Mouse (Mus musculus): ENCODE data around the gene 9330161L09Rik. TPM values are rescaled to one million over a fixed set of nuclear protein-coding genes. Genes with fewer than 3 reads are reported as not detected.

9330161L09Rik gene
- 1.5 TPM for polyA plus RNA-seq (2017; shearing (Covaris generic))

GRCm38 (mm10) chr12:103407720-103408119 lies at the start of gene 9330161L09Rik:
Gene 9330161L09Rik, minus strand, starts transcription at chr12:103407820.

GRCm38 (mm10) chr12:103457140-103457539 lies 49.5 kb upstream of the 9330161L09Rik start, which contains the start of gene Ifi27l2b:
Gene Ifi27l2b, minus strand, starts transcription at chr12:103457223.

GRCm38 (mm10) chr12:103443524-103443923 lies 35.9 kb upstream of the 9330161L09Rik start, which contains the start of gene Ifi27l2a:
Gene Ifi27l2a, minus strand, starts transcription at chr12:103443680.

GRCm38 (mm10) chr12:103433986-103434731 lies 26.5 kb upstream of the 9330161L09Rik start, which contains the start of gene Ifi27:
Gene Ifi27, plus strand, starts transcription at chr12:103434211.

GRCm38 (mm10) chr12:103425729-103426470 lies 18.3 kb upstream of the 9330161L09Rik start, which contains the start of gene Ddx24:
Gene Ddx24, minus strand, starts transcription at chr12:103425830.

GRCm38 (mm10) chr12:103388505-103389347 lies 18.9 kb downstream of the 9330161L09Rik start, which contains the start of gene Otub2:
Gene Otub2, plus strand, starts transcription at chr12:103388682.

Other genes with a start within 250 kb of the 9330161L09Rik start
- gene Prima1, start 165.7 kb downstream of the 9330161L09Rik start, polyA plus RNA-seq (2017; shearing (Covaris generic)): not detected
- not detected for gene Fam181a, start 96.8 kb downstream of the 9330161L09Rik start, polyA plus RNA-seq (2017; shearing (Covaris generic))
- gene Asb2, start 51.8 kb downstream of the 9330161L09Rik start, polyA plus RNA-seq (2017; shearing (Covaris generic)): 26.2 TPM
- 4.7 TPM for gene Otub2, start 19.1 kb downstream of the 9330161L09Rik start, polyA plus RNA-seq (2017; shearing (Covaris generic))
- gene Ddx24, start 18.0 kb upstream of the 9330161L09Rik start, polyA plus RNA-seq (2017; shearing (Covaris generic)): 212 TPM
- 301 TPM for gene Ifi27, start 26.4 kb upstream of the 9330161L09Rik start, polyA plus RNA-seq (2017; shearing (Covaris generic))
- gene Ifi27l2a, start 35.9 kb upstream of the 9330161L09Rik start, polyA plus RNA-seq (2017; shearing (Covaris generic)): 299 TPM
- gene Ifi27l2b, start 49.4 kb upstream of the 9330161L09Rik start, polyA plus RNA-seq (2017; shearing (Covaris generic)): not detected
- gene Ppp4r4, start 124.5 kb upstream of the 9330161L09Rik start, polyA plus RNA-seq (2017; shearing (Covaris generic)): not detected
- gene Serpina10, start 223.6 kb upstream of the 9330161L09Rik start, polyA plus RNA-seq (2017; shearing (Covaris generic)): not detected
- not detected for gene Serpina6, start 249.4 kb upstream of the 9330161L09Rik start, polyA plus RNA-seq (2017; shearing (Covaris generic))

All from effector memory CD4-positive, alpha-beta T cell, adult 5 months (primary cell).